Mouse (Mus musculus) left cerebral cortex, postnatal 25 days (tissue): Measurements from ENCODE around the gene Tnp2. TPM values are rescaled to one million over a fixed set of nuclear protein-coding genes. Genes with fewer than 3 reads are reported as not detected.
A peak's percentile ranks its signal among the peaks of the same experiment; 100 is the strongest.

ENCODE experiments used
- DNase-seq, 2 experiments: peaks; one replicate each; pipeline ENCODE4 v3.0.0; 2022; ENCODE audit warnings: low spot score in 2 of 2, mixed read lengths in 1 of 2
- intact Hi-C: fragments of 180-260 bp; cut with DNase I; formaldehyde crosslinking; loops from one replicate; pipeline ENCODE4 v1.15.1; 2025
- total RNA-seq, 2 experiments: library from RNA; stranded (reverse); gene quantifications; 2 replicates each; pipeline ENCODE4 v1.2.3; 2021

Gene Tnp2
- not detected for total RNA-seq

- intact Hi-C loops, result loop anchor here (5.0 kb wide), 3 partner anchors 126 to 201 kb away; no protein-coding TSS in a partner anchor
These were observed at the start of gene Tnp2 for GRCm38 (mm10) chr16:10788271-10788670. TSS of gene Tnp2 (minus strand) at chr16:10788660.

GRCm38 (mm10) chr16:10837903-10838302, 49.4 kb upstream of the Tnp2 start:
- intact Hi-C loops, result loop anchor here (5.0 kb wide), 1 partner anchor 411 kb away; no protein-coding TSS in a partner anchor
- DNase-seq, result no peak

More at GRCm38 (mm10) chr16:10788271-10788670, at the start of gene Tnp2:
- no peak for DNase-seq

- intact Hi-C loops, result loop anchor here (5.0 kb wide), 1 partner anchor 410 kb away; no protein-coding TSS in a partner anchor
- DNase-seq, result no peak
These were observed 48.8 kb upstream of the Tnp2 start for GRCm38 (mm10) chr16:10837250-10837649.

- DNase-seq, result no peak
- intact Hi-C loops, result loop anchor here (5.0 kb wide), 1 partner anchor 409 kb away; no protein-coding TSS in a partner anchor
These were observed 47.9 kb upstream of the Tnp2 start for GRCm38 (mm10) chr16:10836388-10836787.

- peak; percentile 80 to 81 for DNase-seq
- intact Hi-C loops, result loop anchor here (5.0 kb wide), 1 partner anchor 408 kb away; no protein-coding TSS in a partner anchor
These were observed 46.6 kb upstream of the Tnp2 start, which contains the start of gene Rmi2 for GRCm38 (mm10) chr16:10834911-10835587. TSS of gene Rmi2 (plus strand) at chr16:10835059.

GRCm38 (mm10) chr16:10834542-10834910, 46.1 kb upstream of the Tnp2 start:
- DNase-seq, result no peak
- intact Hi-C loops, result no loop called here

- no peak for DNase-seq
- intact Hi-C loops, result no loop called here
These were observed 40.0 kb upstream of the Tnp2 start for GRCm38 (mm10) chr16:10828461-10828805.

GRCm38 (mm10) chr16:10827766-10828460, 39.5 kb upstream of the Tnp2 start:
- intact Hi-C loops, result no loop called here
- DNase-seq, result no peak

- intact Hi-C loops, result no loop called here
- no peak for DNase-seq
These were observed 38.8 kb upstream of the Tnp2 start for GRCm38 (mm10) chr16:10827269-10827668.

- no peak for DNase-seq
- intact Hi-C loops, result no loop called here
These were observed 37.4 kb upstream of the Tnp2 start for GRCm38 (mm10) chr16:10825840-10826239.

GRCm38 (mm10) chr16:10824536-10824935, 36.1 kb upstream of the Tnp2 start:
- intact Hi-C loops, result no loop called here
- DNase-seq, result peak in 1 of 2 experiments; percentile 39

- intact Hi-C loops, result no loop called here
These were observed 32.9 kb upstream of the Tnp2 start for GRCm38 (mm10) chr16:10821387-10821786.

GRCm38 (mm10) chr16:10819966-10820365, 31.5 kb upstream of the Tnp2 start:
- no peak for DNase-seq
- intact Hi-C loops, result no loop called here

More at GRCm38 (mm10) chr16:10821387-10821786, 32.9 kb upstream of the Tnp2 start:
- DNase-seq, result no peak

GRCm38 (mm10) chr16:10818579-10819135, 30.2 kb upstream of the Tnp2 start:
- no peak for DNase-seq
- intact Hi-C loops, result no loop called here

- intact Hi-C loops, result no loop called here
- no peak for DNase-seq
These were observed 26.4 kb upstream of the Tnp2 start for GRCm38 (mm10) chr16:10814864-10815263.

GRCm38 (mm10) chr16:10813726-10814125, 25.3 kb upstream of the Tnp2 start:
- intact Hi-C loops, result no loop called here
- no peak for DNase-seq

GRCm38 (mm10) chr16:10812865-10813371, 24.5 kb upstream of the Tnp2 start, which contains the start of gene Gm11172:
TSS of gene Gm11172 (plus strand) at chr16:10812915.
- DNase-seq, result no peak
- intact Hi-C loops, result no loop called here

GRCm38 (mm10) chr16:10810376-10810775, 21.9 kb upstream of the Tnp2 start:
- DNase-seq, result no peak
- intact Hi-C loops, result no loop called here

GRCm38 (mm10) chr16:10805789-10806527, 17.5 kb upstream of the Tnp2 start, which contains the start of gene Prm1:
TSS of gene Prm1 (minus strand) at chr16:10805839.
- intact Hi-C loops, result no loop called here
- DNase-seq, result no peak
